Mouse (Mus musculus): ENCODE measurements at regions not wholly inside any gene's neighbourhood (a gene's known extent, or its start where the extent isn't known, plus 50 kb on each side); places are given as distances from the start of the nearest gene placed in this dataset.

DNA sequence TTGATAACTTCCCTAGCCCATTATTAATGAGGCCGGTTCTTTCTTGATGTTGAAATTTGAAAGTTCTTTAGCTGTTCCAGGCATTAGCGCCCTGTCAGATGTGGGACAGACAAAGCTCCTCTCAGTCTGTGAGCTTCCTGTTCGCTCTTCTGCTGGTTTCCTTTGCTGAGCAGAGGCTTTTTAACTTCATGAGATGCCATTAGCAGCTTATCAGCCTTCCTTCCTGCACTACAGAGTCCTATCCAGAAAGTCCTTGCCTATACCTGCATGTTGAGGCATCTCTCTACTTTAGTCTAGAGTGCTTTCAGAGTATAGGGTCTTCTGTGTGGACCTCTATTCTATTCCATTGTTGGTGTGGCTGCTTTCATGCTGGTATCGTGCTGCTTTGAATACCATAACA, 126.3 kb upstream of the Mpp6 start:
- TF ChIP-seq ELF1 (IDR thresholded peaks at IDR 0.05; ENCODE audit: low read depth, low read length) (no peak), CTCF (conservative IDR thresholded peaks at IDR 0.05 in 1 of 2, IDR thresholded peaks at IDR 0.05 in 1 of 2; ENCODE audit: low read depth in 2 of 2, low read length in 2 of 2) (no peak), USF2 (conservative IDR thresholded peaks at IDR 0.05; ENCODE audit: low read depth, low read length) (no peak), POLR2A (IDR thresholded peaks at IDR 0.05; ENCODE audit: low read depth, low read length) (no peak), ZNF384 (IDR thresholded peaks at IDR 0.05; ENCODE audit: low read depth, low read length) (no peak), E2F4 (IDR thresholded peaks at IDR 0.05; ENCODE audit: insufficient replicate concordance, low read depth, low read length) (no peak), EP300 (IDR thresholded peaks at IDR 0.05; ENCODE audit: low read length) (no peak), SIN3A (IDR thresholded peaks at IDR 0.05; ENCODE audit: low read length) (no peak), KAT2A (IDR thresholded peaks at IDR 0.05; ENCODE audit: insufficient replicate concordance, low read length) (no peak), POLR2AphosphoS2 (IDR thresholded peaks at IDR 0.05; ENCODE audit: low read depth, low read length) (no peak), ZKSCAN1 (IDR thresholded peaks at IDR 0.05; ENCODE audit: borderline replicate concordance, low read depth, low read length) (no peak), MAFK (IDR thresholded peaks at IDR 0.05; ENCODE audit: insufficient replicate concordance, low read length) (no peak)
